Mouse (Mus musculus): ENCODE measurements around the gene Nup188. TPM values are rescaled to one million over a fixed set of nuclear protein-coding genes. Genes with fewer than 3 reads are reported as not detected.

The Nup188 gene
- polyA plus RNA-seq, 1 experiment from 2014 or later, result 34.3 TPM

DNA sequence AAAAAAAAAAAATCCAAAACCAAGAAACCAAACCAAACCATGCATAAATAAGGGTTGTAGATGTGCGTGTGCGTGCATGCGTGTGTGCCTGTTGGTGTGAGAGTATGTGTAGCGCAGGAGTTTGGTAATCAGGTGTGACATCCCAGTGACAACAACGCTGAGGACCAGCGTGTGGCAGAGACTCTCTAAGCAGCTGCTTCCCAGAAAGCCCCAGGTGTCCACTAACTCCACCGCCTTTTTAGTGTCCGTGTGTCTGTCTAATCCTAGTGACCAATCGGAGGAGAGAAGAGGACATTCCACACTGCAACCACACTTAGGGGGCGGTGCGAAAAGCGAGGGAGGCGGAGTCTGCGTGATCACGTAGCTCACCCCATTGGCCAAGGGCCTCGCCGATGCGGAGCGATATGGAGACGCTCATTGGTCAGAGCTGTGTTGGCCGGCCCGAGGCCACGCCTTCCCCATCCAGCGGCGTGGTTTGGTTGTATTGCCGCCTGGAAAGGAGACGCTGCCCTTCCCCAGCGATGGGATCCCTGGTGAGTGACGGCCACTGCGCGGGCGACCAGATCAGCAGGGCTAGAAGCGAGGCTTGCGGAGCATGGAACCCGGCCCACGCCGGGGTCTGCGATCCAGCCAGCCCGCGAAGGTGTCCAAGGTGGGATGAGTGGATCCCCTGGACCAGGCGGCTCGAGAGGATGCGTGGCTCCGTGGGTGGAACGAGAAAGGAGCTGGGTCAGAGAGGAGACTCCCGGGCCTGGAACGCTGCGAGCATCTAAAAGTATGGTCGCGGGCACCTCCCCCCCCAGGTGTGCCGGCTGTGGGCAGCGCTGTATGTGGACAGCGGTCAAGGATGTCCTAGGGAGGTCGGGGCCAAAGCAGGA, 77.8 kb downstream of the Nup188 start, which contains the start of gene Miga2:
TSS of gene Miga2 (plus strand) at position 461 of the 878 bp plus-strand sequence.
- Histone ChIP-seq H3K9ac (replicated peaks) (peak within 1 kb of the TSS; percentile 81), H3K36me3 (peaks cover 19% of the 10 kb centered on the region), H3K27ac (replicated peaks) (peak within 1 kb of the TSS; percentile 79), H3K4me2 (replicated peaks) (peak within 1 kb of the TSS; percentile 94), H3K9me3 (no peaks in the 10 kb centered on the region), H3K27me3 (no peaks in the 10 kb centered on the region), H3K4me1 (peaks cover 14% of the 10 kb centered on the region), H3K4me3 (peak within 1 kb of the TSS; percentile 83)
- peak; percentile 98 for ATAC-seq (ENCODE audit: low FRiP score, low read depth)
- under 1% methylated on average over 54 of the region's 54 CpGs for WGBS

DNA sequence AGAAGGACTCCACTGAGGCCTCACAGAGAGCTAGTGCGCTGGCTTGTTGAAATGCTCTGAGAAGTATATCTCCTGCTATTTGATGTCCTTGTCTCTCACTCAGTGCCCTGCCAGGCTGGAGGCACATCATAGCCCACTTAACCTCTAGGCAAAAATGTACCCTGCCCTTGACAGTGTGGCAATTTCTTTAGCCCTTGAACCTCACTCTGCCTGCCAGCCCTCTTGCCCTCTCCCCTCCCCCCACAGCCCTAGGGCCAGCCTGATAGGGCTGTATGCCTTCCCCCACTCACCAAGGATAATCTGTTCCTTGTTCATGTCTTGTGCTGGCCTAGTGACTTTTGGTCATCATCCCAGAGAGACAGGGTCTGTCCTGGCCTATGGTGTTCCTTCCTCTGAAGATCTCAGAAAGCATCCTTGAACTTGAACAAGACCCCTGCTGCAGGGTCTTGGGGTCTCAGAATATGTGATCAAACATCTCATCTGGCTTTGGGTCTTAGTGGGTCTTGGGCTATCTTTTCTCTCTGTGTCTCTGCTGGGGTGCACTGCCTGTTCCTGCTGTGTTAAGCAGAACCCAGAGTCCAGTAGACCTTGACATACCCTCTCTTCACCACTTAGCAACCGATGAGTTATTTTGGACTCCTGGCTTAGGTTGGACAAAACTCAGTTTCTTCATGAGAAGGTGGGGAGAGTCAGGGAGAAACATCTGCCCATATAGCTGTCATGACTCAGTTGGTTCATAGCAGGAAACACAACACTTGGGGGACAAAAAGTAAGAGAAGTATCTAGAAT, 79.3 kb downstream of the Nup188 start:
- Histone ChIP-seq H3K36me3 (peaks cover 34% of the 10 kb centered on the region), H3K4me2 (replicated peaks) (peak overlapping the region; percentile 94), H3K9me3 (no peaks in the 10 kb centered on the region), H3K4me1 (peaks cover 14% of the 10 kb centered on the region), H3K4me3 (peak overlapping the region; percentile 83), H3K9ac (replicated peaks) (peak overlapping the region; percentile 81), H3K27me3 (no peaks in the 10 kb centered on the region), H3K27ac (replicated peaks) (no peak overlapping the region)
- WGBS, result 88% methylated on average over 2 of the region's 2 CpGs
- ATAC-seq (ENCODE audit: low FRiP score, low read depth), result no peak

DNA sequence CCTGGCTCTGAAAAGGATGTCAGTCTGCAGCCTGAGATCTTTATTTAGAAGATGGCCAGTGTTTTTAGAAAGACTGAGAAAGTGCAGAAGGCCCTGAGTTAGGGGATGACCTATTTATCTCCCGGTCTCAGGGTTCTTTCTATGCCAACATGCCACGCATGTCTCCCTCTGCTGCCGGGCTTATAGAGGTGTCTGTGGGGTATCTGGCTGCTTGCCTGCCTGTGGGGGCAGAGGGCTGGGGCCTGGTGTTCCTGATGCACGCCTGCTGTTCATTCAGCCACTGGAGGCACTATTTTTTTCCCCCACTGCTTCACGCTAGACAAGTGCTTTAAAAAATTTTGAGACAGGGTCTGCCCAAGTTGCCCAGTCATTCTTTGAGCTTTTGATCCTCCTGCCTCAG, 80.0 kb downstream of the Nup188 start:
- H3K4me2 ChIP-seq (replicated peaks), result no peak overlapping the region
- no peaks in the 10 kb centered on the region for H3K27me3 ChIP-seq
- peaks cover 14% of the 10 kb centered on the region for H3K4me1 ChIP-seq
- no peak overlapping the region for H3K27ac ChIP-seq (replicated peaks)
- H3K36me3 ChIP-seq, result peaks cover 41% of the 10 kb centered on the region
- H3K4me3 ChIP-seq, result no peak overlapping the region
- H3K9me3 ChIP-seq, result no peaks in the 10 kb centered on the region
- no peak overlapping the region for H3K9ac ChIP-seq (replicated peaks)
- no peak for ATAC-seq (ENCODE audit: low FRiP score, low read depth)
- 80% methylated on average over 5 of the region's 5 CpGs for WGBS

DNA sequence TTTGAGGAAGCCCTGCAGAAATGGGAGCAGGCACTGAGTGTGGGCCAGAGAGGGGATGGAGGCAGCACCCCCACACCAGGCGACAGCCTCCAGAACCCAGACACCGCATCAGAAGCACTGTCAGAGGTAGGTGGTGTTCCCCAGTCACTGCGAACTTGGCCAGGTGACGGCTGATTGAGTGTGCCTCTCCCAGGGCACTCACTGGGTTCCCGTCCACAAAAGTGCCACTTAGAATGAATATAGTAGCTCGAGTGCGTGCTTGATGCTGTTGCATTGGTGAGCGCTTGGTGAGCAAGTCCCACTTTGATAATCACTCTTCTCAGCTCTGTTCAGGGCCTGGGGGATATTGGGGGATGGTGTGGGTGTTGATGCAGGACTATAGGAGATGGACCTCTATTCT, 85.3 kb downstream of the Nup188 start:
- H3K4me2 ChIP-seq (replicated peaks), result no peak overlapping the region
- no peaks in the 10 kb centered on the region for H3K27me3 ChIP-seq
- H3K9me3 ChIP-seq, result no peaks in the 10 kb centered on the region
- no peak overlapping the region for H3K9ac ChIP-seq (replicated peaks)
- no peak for ATAC-seq (ENCODE audit: low FRiP score, low read depth)
- no peak overlapping the region for H3K4me3 ChIP-seq
- WGBS, result 98% methylated on average over 8 of the region's 8 CpGs
- H3K4me1 ChIP-seq, result no peaks in the 10 kb centered on the region
- no peak overlapping the region for H3K27ac ChIP-seq (replicated peaks)
- peaks cover 87% of the 10 kb centered on the region for H3K36me3 ChIP-seq

DNA sequence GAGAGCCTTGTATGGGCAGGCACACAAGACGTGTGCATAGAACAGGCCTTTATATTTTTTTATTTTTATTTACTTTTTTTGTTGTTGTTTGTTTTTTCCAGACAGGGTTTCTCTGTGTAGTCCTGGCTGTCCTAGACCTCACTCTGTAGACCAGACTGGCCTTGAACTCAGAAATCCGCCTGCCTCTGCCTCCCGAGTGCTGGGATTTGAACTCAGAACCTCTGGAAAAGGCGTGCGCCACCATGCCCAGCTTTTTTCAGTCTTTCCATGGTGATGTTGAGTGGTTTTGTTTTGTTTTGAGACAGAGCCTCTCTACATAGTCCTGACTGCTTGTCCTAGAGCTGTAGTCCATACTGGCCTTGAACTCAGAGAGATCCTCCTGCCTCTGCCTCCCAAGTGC, 86.5 kb downstream of the Nup188 start:
- ATAC-seq (ENCODE audit: low FRiP score, low read depth), result no peak
- WGBS, result 95% methylated on average over 5 of the region's 5 CpGs
- H3K4me1 ChIP-seq, result no peaks in the 10 kb centered on the region

DNA sequence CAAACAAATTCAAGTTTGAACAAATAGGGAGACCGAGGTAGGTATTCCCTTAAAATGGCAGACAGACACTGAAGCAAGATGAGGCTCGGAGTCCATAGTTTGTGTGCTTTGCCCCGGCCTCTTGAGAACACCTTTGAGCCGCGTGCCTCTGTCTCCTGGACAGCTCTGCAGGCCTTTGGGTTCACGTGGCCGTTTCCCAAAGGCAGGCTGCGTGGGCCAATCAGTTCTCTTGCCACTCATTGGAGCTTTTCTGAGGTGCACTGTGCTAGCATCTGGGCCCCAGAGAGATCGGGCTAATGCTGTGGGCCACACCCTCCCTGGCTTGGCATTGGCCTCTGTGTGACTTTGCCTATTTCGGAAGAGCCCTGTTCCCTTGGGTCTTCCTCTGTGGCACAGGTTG, 89.7 kb downstream of the Nup188 start:
- H3K36me3 ChIP-seq, result peaks cover 90% of the 10 kb centered on the region
- no peak for ATAC-seq (ENCODE audit: low FRiP score, low read depth)
- no peaks in the 10 kb centered on the region for H3K9me3 ChIP-seq
- WGBS, result 95% methylated on average over 10 of the region's 10 CpGs
- H3K27ac ChIP-seq (replicated peaks), result no peak overlapping the region
- H3K4me2 ChIP-seq (replicated peaks), result no peak overlapping the region
- H3K27me3 ChIP-seq, result no peaks in the 10 kb centered on the region
- no peak overlapping the region for H3K4me3 ChIP-seq
- H3K4me1 ChIP-seq, result no peaks in the 10 kb centered on the region
- no peak overlapping the region for H3K9ac ChIP-seq (replicated peaks)

More for the DNA sequence above, 86.5 kb downstream of the Nup188 start:
- no peaks in the 10 kb centered on the region for H3K9me3 ChIP-seq
- H3K27me3 ChIP-seq, result no peaks in the 10 kb centered on the region
- H3K4me2 ChIP-seq (replicated peaks), result no peak overlapping the region
- no peak overlapping the region for H3K4me3 ChIP-seq
- H3K36me3 ChIP-seq, result peaks cover 91% of the 10 kb centered on the region
- no peak overlapping the region for H3K9ac ChIP-seq (replicated peaks)
- no peak overlapping the region for H3K27ac ChIP-seq (replicated peaks)

DNA sequence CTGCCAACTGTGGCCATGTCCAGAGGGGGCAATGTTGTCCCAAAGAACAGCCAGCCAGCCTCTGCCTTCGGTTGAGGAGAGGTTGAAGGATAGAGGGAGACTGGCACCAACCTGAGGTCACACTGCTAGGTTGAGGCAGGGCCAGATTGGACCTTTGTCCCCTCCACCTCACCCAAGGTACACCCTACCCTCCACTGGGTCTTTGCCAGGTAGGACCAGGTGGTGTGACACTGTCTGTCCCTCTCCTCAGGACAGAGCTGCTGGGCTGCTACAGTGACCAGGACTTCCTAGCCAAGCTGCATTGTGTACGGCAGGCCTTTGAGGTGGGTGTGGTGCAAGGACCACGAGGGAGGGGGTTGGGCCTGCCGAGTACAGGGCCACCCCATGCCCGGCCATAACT, 91.5 kb downstream of the Nup188 start:
- no peaks in the 10 kb centered on the region for H3K9me3 ChIP-seq
- 92% methylated on average over 5 of the region's 5 CpGs for WGBS
- H3K4me2 ChIP-seq (replicated peaks), result no peak overlapping the region
- no peak for ATAC-seq (ENCODE audit: low FRiP score, low read depth)
- no peaks in the 10 kb centered on the region for H3K27me3 ChIP-seq
- H3K27ac ChIP-seq (replicated peaks), result no peak overlapping the region
- H3K36me3 ChIP-seq, result peaks cover 90% of the 10 kb centered on the region
- H3K4me3 ChIP-seq, result no peak overlapping the region
- no peaks in the 10 kb centered on the region for H3K4me1 ChIP-seq
- H3K9ac ChIP-seq (replicated peaks), result no peak overlapping the region

DNA sequence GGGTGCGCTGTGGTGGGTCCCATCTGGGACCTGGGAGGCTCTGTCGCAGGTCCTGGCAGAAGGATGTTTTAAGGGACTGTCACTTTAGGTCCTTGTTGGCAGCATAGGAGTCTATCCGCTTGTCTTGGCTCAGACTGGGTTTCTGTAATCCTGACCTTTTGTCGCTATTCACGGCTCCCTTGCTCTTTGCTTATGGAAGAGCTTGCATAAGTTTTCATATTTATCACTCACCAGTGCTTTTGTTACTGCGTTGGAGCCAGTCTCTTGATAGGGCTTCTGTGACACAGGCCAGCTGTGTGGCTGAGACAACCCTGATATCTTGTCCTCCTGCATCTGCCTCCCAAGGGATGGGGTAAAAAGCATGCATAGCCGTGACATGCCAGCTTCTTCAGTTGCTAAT, 93.1 kb downstream of the Nup188 start:
- no peak overlapping the region for H3K4me2 ChIP-seq (replicated peaks)
- no peaks in the 10 kb centered on the region for H3K4me1 ChIP-seq
- H3K9me3 ChIP-seq, result no peaks in the 10 kb centered on the region
- no peak overlapping the region for H3K9ac ChIP-seq (replicated peaks)
- H3K36me3 ChIP-seq, result peaks cover 90% of the 10 kb centered on the region
- H3K27ac ChIP-seq (replicated peaks), result no peak overlapping the region
- H3K4me3 ChIP-seq, result no peak overlapping the region
- H3K27me3 ChIP-seq, result no peaks in the 10 kb centered on the region
- no peak for ATAC-seq (ENCODE audit: low FRiP score, low read depth)
- WGBS, result 91% methylated on average over 7 of the region's 7 CpGs

DNA sequence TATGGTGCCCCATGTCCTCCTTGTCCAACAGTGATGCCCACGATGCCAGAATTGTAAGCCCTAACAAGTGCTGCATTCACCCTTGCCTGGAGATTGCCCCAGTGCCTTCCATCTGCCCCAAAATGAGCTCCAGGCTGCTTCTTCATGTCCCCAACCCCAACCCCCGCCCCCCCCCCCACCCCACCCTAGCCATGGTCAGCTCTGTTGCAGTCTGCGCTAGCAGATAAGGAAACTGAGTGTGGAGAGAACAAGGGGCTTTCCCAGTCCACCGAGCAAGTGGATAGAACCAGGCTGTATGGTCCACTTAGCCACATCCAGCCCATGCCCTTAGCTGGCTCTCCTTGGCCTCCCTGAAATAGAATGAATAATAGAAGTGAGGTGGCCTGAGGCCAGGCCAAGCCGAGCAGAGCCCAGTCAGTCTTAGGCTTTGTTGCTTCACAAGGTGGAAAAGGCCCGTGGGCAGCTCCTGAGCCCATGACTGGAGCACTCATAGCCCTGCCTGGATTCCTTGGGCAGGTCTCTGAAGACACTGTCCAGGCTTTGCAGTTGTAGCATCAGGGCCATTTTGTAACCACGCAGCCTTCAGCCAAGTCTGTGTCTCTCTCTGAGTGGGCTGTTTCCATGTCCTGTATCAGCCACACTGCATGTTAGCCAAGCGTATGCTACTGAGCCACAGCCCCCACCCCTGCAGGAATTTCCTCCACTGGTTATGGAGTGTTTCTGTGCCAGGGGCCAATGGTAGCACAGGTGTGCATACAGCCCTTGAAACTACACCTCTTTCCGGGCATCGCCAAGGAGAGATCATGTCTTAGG, 94.6 kb downstream of the Nup188 start:
- H3K4me2 ChIP-seq (replicated peaks), result no peak overlapping the region
- no peak overlapping the region for H3K9ac ChIP-seq (replicated peaks)
- no peaks in the 10 kb centered on the region for H3K27me3 ChIP-seq
- H3K36me3 ChIP-seq, result peaks cover 97% of the 10 kb centered on the region
- H3K9me3 ChIP-seq, result no peaks in the 10 kb centered on the region
- no peak overlapping the region for H3K4me3 ChIP-seq
- no peak for ATAC-seq (ENCODE audit: low FRiP score, low read depth)
- no peaks in the 10 kb centered on the region for H3K4me1 ChIP-seq
- H3K27ac ChIP-seq (replicated peaks), result no peak overlapping the region
- 90% methylated on average over 10 of the region's 10 CpGs for WGBS

DNA sequence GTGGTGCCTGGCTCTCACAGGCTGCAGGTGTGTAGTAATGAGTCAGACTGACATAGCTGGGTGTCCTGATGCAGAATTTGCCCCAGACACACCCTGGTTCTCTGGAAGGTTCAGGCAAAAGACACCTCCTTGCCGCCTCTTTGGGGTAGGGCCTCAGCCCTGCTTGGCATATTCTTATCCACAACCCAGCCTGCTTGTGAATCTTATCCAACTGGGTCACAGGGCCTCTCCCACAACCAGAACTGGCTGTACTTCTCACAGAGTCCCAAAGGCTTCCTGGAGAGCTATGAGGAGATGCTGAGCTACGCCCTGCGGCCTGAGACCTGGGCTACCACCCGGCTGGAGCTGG, 95.2 kb downstream of the Nup188 start:
- Histone ChIP-seq H3K4me2 (replicated peaks) (no peak overlapping the region), H3K4me3 (no peak overlapping the region), H3K27me3 (no peaks in the 10 kb centered on the region), H3K4me1 (no peaks in the 10 kb centered on the region), H3K9me3 (no peaks in the 10 kb centered on the region), H3K9ac (replicated peaks) (no peak overlapping the region), H3K27ac (replicated peaks) (no peak overlapping the region), H3K36me3 (peaks cover 97% of the 10 kb centered on the region)
- 95% methylated on average over 4 of the region's 4 CpGs for WGBS
- ATAC-seq (ENCODE audit: low FRiP score, low read depth), result no peak

DNA sequence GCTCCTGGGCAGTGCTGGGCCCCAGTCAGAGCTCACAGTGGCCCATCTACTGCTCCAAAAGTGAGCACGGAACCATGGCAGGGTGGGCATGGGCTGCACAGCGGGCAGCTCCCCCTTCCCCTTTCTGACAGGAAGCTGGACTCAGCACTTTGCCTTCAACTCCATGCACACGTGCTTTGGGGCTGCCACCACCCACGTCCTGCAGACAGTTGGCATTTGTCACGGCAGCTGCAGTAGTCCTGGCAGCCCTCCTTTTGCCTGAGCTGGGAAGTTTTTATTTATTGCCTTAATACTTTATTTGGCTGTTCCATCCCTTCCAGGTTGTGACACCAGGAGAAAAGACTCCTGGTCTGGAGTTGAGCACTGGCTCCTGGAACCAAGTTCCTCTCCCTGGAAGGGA, 98.6 kb downstream of the Nup188 start:
- 86% methylated on average over 5 of the region's 5 CpGs for WGBS
- Histone ChIP-seq H3K9ac (replicated peaks) (no peak overlapping the region), H3K4me2 (replicated peaks) (no peak overlapping the region), H3K27me3 (no peaks in the 10 kb centered on the region), H3K9me3 (no peaks in the 10 kb centered on the region), H3K27ac (replicated peaks) (no peak overlapping the region), H3K4me3 (no peak overlapping the region), H3K36me3 (peaks cover 64% of the 10 kb centered on the region), H3K4me1 (no peaks in the 10 kb centered on the region)
- no peak for ATAC-seq (ENCODE audit: low FRiP score, low read depth)

DNA sequence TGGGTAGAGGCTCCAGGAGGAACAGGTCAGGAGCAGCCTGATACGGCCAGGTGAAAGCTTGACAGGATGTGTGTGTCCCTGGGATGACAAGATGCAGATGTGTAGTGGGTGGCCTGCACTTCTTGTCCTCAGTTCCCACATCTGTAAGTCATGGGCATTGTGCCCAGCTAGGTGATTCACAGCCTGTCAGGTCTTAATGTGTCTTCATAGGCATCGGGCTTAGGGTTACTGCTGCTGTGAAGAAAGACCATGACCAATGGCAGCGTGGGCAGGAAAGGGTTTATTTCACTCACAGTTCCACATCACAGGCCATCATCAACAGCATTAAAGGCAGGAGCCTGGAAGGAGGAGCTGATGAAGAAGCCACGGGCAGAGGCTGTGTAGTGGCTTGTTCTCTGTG, 99.4 kb downstream of the Nup188 start:
- no peak for ATAC-seq (ENCODE audit: low FRiP score, low read depth)
- Histone ChIP-seq H3K27me3 (no peaks in the 10 kb centered on the region), H3K4me3 (no peak overlapping the region), H3K4me2 (replicated peaks) (no peak overlapping the region), H3K9me3 (no peaks in the 10 kb centered on the region), H3K36me3 (peaks cover 57% of the 10 kb centered on the region), H3K9ac (replicated peaks) (no peak overlapping the region), H3K4me1 (no peaks in the 10 kb centered on the region), H3K27ac (replicated peaks) (no peak overlapping the region)
- 91% methylated on average over 4 of the region's 4 CpGs for WGBS

Measured in midbrain, embryonic 12.5 days (tissue).